Mouse (Mus musculus) neural tube, embryonic 12.5 days (tissue): ENCODE measurements around the gene Mmp21. TPM values are rescaled to one million over a fixed set of nuclear protein-coding genes. Genes with fewer than 3 reads are reported as not detected.
"Not testable (repeated sequence)": the region's sequence is repeated elsewhere in the genome, so short reads cannot be mapped to it uniquely, and the experiment has no call there.

ENCODE experiments used
- ATAC-seq: fragments of 200-750 bp; cut with Nextera tagmentation; 2 replicates; pipeline ENCODE4 v1.8.0; 2017; ENCODE audit warnings: low read depth, mild to moderate bottlenecking, moderate TSS enrichment, moderate library complexity; ENCODE audit not compliant: low FRiP score
- H3K27ac ChIP-seq: fragments of 300-500 bp; sonication (generic); 2 replicates; pipeline ENCODE4 v1.5.1; 2016
- H3K27me3 ChIP-seq: fragments of 300-500 bp; sonication (generic); replicated peaks from 2 replicates; pipeline ENCODE4 v1.6.1; 2016; ENCODE audit warnings: mild to moderate bottlenecking
- H3K36me3 ChIP-seq: fragments of 300-500 bp; sonication (generic); 2 replicates; pipeline ENCODE4 v1.6.1; 2016; ENCODE audit warnings: mild to moderate bottlenecking
- H3K4me1 ChIP-seq: fragments of 300-500 bp; sonication (generic); 2 replicates; pipeline ENCODE4 v1.6.1; 2016
- H3K4me2 ChIP-seq: fragments of 300-500 bp; sonication (generic); replicated peaks from 2 replicates; pipeline ENCODE4 v1.6.1; 2016; ENCODE audit warnings: mild to moderate bottlenecking
- H3K4me3 ChIP-seq: fragments of 300-500 bp; sonication (generic); 2 replicates; pipeline ENCODE4 v1.5.1; 2016
- H3K9ac ChIP-seq: fragments of 300-500 bp; sonication (generic); 2 replicates; pipeline ENCODE4 v1.6.1; 2016; ENCODE audit warnings: mild to moderate bottlenecking
- H3K9me3 ChIP-seq: fragments of 300-500 bp; sonication (generic); 2 replicates; pipeline ENCODE4 v1.6.1; 2016; ENCODE audit warnings: mild to moderate bottlenecking
- WGBS: fragments of 180-500 bp; shearing (Covaris S2); methylation state at CpG from one replicate; pipeline ENCODE4 v1.1.7; 2016; 5-methylcytosine and 5-hydroxymethylcytosine counted together
- polyA plus RNA-seq: library from polyadenylated mRNA; unstranded; fragments of >200 nt; fragmentation: Nextera tagmentation; extraction: Ambion mirVana; gene quantifications from 2 replicates; pipeline ENCODE4 v1.2.1, GENCODE M21; 2016

Gene Mmp21
- polyA plus RNA-seq, 1 experiment from 2014 or later: not detected

- no peak for ATAC-seq
Observed at GRCm38 (mm10) chr7:133698021-133698709, 18.3 kb upstream of the Mmp21 start.

GRCm38 (mm10) chr7:133685644-133686043 is 5.8 kb upstream of the Mmp21 start:
- H3K27me3 ChIP-seq, H3K4me3 ChIP-seq, H3K27ac ChIP-seq, H3K9ac ChIP-seq, H3K4me1 ChIP-seq, H3K4me2 ChIP-seq, ATAC-seq: not testable (repeated sequence)
- Histone ChIP-seq H3K9me3 (peaks cover 23% of the 10 kb centered on the region; the same call in 1 of the 2 replicates), H3K36me3 (peaks cover 42% of the 10 kb centered on the region)

More at GRCm38 (mm10) chr7:133698021-133698709, 18.3 kb upstream of the Mmp21 start:
- H3K9ac ChIP-seq: no peak overlapping the region
- H3K27ac ChIP-seq: no peak overlapping the region
- no peaks in the 10 kb centered on the region for H3K9me3 ChIP-seq
- H3K27me3 ChIP-seq: no peaks in the 10 kb centered on the region
- no peak overlapping the region for H3K4me3 ChIP-seq
- 0 out of 2 replicates have a peak, but pooled peaks cover 13% of the 10 kb centered on the region for H3K36me3 ChIP-seq
- H3K4me2 ChIP-seq: no peak overlapping the region
- H3K4me1 ChIP-seq: no peaks in the 10 kb centered on the region
- 88% methylated on average over 12 of the region's 12 CpGs for WGBS

- WGBS: 95% methylated on average over 6 of the region's 6 CpGs
- Histone ChIP-seq H3K27me3 (no peaks in the 10 kb centered on the region), H3K9me3 (peaks cover 23% of the 10 kb centered on the region; the same call in 1 of the 2 replicates)
Observed at GRCm38 (mm10) chr7:133684701-133685100, 4.8 kb upstream of the Mmp21 start.

GRCm38 (mm10) chr7:133684110-133684509 is 4.2 kb upstream of the Mmp21 start:
- 86% methylated on average over 5 of the region's 5 CpGs for WGBS

More at GRCm38 (mm10) chr7:133684701-133685100, 4.8 kb upstream of the Mmp21 start:
- Histone ChIP-seq H3K9ac (no peak overlapping the region), H3K4me1 (no peaks in the 10 kb centered on the region), H3K36me3 (peaks cover 33% of the 10 kb centered on the region), H3K27ac (no peak overlapping the region), H3K4me3 (no peak overlapping the region), H3K4me2 (no peak overlapping the region)
- ATAC-seq: no peak

GRCm38 (mm10) chr7:133683626-133684025 is 3.8 kb upstream of the Mmp21 start:
- Histone ChIP-seq H3K36me3 (peaks cover 22% of the 10 kb centered on the region), H3K4me2 (no peak overlapping the region), H3K4me1 (no peaks in the 10 kb centered on the region), H3K4me3 (no peak overlapping the region), H3K9me3 (peaks cover 15% of the 10 kb centered on the region; the same call in 1 of the 2 replicates), H3K27me3 (no peaks in the 10 kb centered on the region), H3K9ac (no peak overlapping the region), H3K27ac (no peak overlapping the region)
- WGBS: 80% methylated on average over 5 of the region's 5 CpGs
- no peak for ATAC-seq

More at GRCm38 (mm10) chr7:133684110-133684509, 4.2 kb upstream of the Mmp21 start:
- Histone ChIP-seq H3K36me3 (peaks cover 27% of the 10 kb centered on the region), H3K9me3 (peaks cover 17% of the 10 kb centered on the region; the same call in 1 of the 2 replicates), H3K27ac (no peak overlapping the region), H3K4me2 (no peak overlapping the region), H3K4me3 (no peak overlapping the region), H3K27me3 (no peaks in the 10 kb centered on the region), H3K4me1 (no peaks in the 10 kb centered on the region), H3K9ac (no peak overlapping the region)
- ATAC-seq: no peak

GRCm38 (mm10) chr7:133679439-133679838 is 422 bp downstream of the Mmp21 start:
- no peaks in the 10 kb centered on the region for H3K4me1 ChIP-seq
- no peak overlapping the region for H3K4me3 ChIP-seq
- no peaks in the 10 kb centered on the region for H3K36me3 ChIP-seq
- ATAC-seq: no peak
- 79% methylated on average over 4 of the region's 4 CpGs for WGBS
- H3K27ac ChIP-seq: no peak overlapping the region
- no peak overlapping the region for H3K4me2 ChIP-seq
- H3K9me3 ChIP-seq: peaks cover 3% of the 10 kb centered on the region; the same call in 1 of the 2 replicates
- no peak overlapping the region for H3K9ac ChIP-seq
- H3K27me3 ChIP-seq: no peaks in the 10 kb centered on the region

GRCm38 (mm10) chr7:133678716-133679115 is 1.1 kb downstream of the Mmp21 start:
- no peaks in the 10 kb centered on the region for H3K9me3 ChIP-seq
- H3K36me3 ChIP-seq: peaks cover 3% of the 10 kb centered on the region; the same call in 1 of the 2 replicates
- ATAC-seq: no peak
- 93% methylated on average over 8 of the region's 8 CpGs for WGBS
- no peak overlapping the region for H3K27ac ChIP-seq
- no peaks in the 10 kb centered on the region for H3K4me1 ChIP-seq
- no peaks in the 10 kb centered on the region for H3K27me3 ChIP-seq
- H3K9ac ChIP-seq: no peak overlapping the region
- H3K4me2 ChIP-seq: no peak overlapping the region
- no peak overlapping the region for H3K4me3 ChIP-seq

- Histone ChIP-seq H3K9me3 (no peaks in the 10 kb centered on the region), H3K9ac (no peak overlapping the region), H3K4me3 (no peak overlapping the region), H3K4me2 (no peak overlapping the region), H3K27me3 (no peaks in the 10 kb centered on the region), H3K27ac (no peak overlapping the region), H3K36me3 (peaks cover 29% of the 10 kb centered on the region), H3K4me1 (no peaks in the 10 kb centered on the region)
- ATAC-seq: no peak
- WGBS: 72% methylated on average over 9 of the region's 9 CpGs
Observed at GRCm38 (mm10) chr7:133676002-133676401, 3.9 kb downstream of the Mmp21 start.

GRCm38 (mm10) chr7:133670846-133671245 is 9.0 kb downstream of the Mmp21 start:
- no peak for ATAC-seq
- Histone ChIP-seq H3K4me2 (no peak overlapping the region), H3K27me3 (no peaks in the 10 kb centered on the region), H3K4me1 (no peaks in the 10 kb centered on the region), H3K4me3 (no peak overlapping the region), H3K36me3 (peaks cover 73% of the 10 kb centered on the region), H3K9ac (no peak overlapping the region), H3K27ac (no peak overlapping the region), H3K9me3 (no peaks in the 10 kb centered on the region)
- 93% methylated on average over 3 of the region's 3 CpGs for WGBS

GRCm38 (mm10) chr7:133669946-133670345 is 9.9 kb downstream of the Mmp21 start:
- ATAC-seq: no peak
- Histone ChIP-seq H3K27me3 (no peaks in the 10 kb centered on the region), H3K9me3 (no peaks in the 10 kb centered on the region), H3K27ac (no peak overlapping the region), H3K36me3 (peaks cover 82% of the 10 kb centered on the region), H3K9ac (no peak overlapping the region), H3K4me1 (no peaks in the 10 kb centered on the region), H3K4me3 (no peak overlapping the region), H3K4me2 (no peak overlapping the region)
- WGBS: 95% methylated on average over 9 of the region's 9 CpGs

- no peak for ATAC-seq
- no peak overlapping the region for H3K9ac ChIP-seq
- 97% methylated on average over 1 of the region's 1 CpGs for WGBS
- H3K4me1 ChIP-seq: no peaks in the 10 kb centered on the region
- H3K9me3 ChIP-seq: no peaks in the 10 kb centered on the region
- H3K27ac ChIP-seq: no peak overlapping the region
- H3K4me3 ChIP-seq: no peak overlapping the region
- no peak overlapping the region for H3K4me2 ChIP-seq
- no peaks in the 10 kb centered on the region for H3K27me3 ChIP-seq
- H3K36me3 ChIP-seq: peaks cover 91% of the 10 kb centered on the region
Observed at GRCm38 (mm10) chr7:133669071-133669470, 10.8 kb downstream of the Mmp21 start.

GRCm38 (mm10) chr7:133662467-133662866 is 17.4 kb downstream of the Mmp21 start:
- no peaks in the 10 kb centered on the region for H3K27me3 ChIP-seq
- 62% methylated on average over 1 of the region's 1 CpGs for WGBS
- H3K36me3 ChIP-seq: peaks cover 92% of the 10 kb centered on the region
- H3K4me2 ChIP-seq: no peak overlapping the region
- no peak overlapping the region for H3K4me3 ChIP-seq
- H3K4me1 ChIP-seq: no peaks in the 10 kb centered on the region
- H3K9ac ChIP-seq: no peak overlapping the region
- no peak overlapping the region for H3K27ac ChIP-seq
- no peak for ATAC-seq
- H3K9me3 ChIP-seq: no peaks in the 10 kb centered on the region

- H3K4me2 ChIP-seq: no peak overlapping the region
- H3K36me3 ChIP-seq: peaks cover 87% of the 10 kb centered on the region
- WGBS: 93% methylated on average over 6 of the region's 6 CpGs
- no peak overlapping the region for H3K4me3 ChIP-seq
- no peaks in the 10 kb centered on the region for H3K4me1 ChIP-seq
- H3K9ac ChIP-seq: no peak overlapping the region
- H3K27ac ChIP-seq: no peak overlapping the region
- no peak for ATAC-seq
- no peaks in the 10 kb centered on the region for H3K27me3 ChIP-seq
- no peaks in the 10 kb centered on the region for H3K9me3 ChIP-seq
Observed at GRCm38 (mm10) chr7:133645716-133646115, 34.1 kb downstream of the Mmp21 start.
